Mouse (Mus musculus): ENCODE data around the gene Apol9a. TPM values are rescaled to one million over a fixed set of nuclear protein-coding genes. Genes with fewer than 3 reads are reported as not detected.
"Not testable (repeated sequence)": the region's sequence is repeated elsewhere in the genome, so short reads cannot be mapped to it uniquely, and the experiment has no call there.

Apol9a gene
- polyA plus RNA-seq, 1 experiment from 2014 or later, result not detected

DNA sequence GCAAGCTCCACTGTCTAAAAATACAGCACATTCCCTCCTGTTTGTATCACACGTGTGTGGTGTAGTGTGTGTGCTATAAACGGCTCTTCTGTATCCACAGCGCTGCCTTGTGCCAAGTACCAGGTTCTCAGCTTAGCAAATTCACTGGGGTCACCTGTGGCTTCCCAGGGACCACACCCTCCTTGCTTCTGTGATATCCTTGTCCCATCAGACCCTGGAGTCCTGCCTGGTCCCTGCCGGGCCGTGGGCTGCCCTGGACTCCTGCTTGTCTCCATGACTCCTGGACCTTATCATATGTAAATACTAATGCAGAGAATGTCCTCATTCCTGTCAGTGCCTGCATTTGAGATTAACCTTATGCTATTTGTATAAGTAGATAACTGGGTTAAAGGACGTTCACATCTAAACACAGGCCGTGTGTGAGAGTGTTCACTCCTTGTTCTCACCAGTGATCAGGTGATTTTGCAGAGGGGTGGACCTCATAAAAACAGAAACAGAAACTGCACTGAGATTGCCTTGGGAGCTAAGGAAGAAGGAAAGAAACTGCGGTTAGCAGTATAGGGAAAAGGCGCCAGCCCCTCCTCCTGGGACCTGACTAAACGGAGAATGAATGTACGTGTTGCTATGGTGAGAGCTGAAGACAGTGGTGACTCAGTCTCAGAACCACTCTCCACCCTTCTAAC is 13.3 kb downstream of the Apol9a start:
- not testable (repeated sequence) for H3K9ac ChIP-seq; H3K4me3 ChIP-seq; H3K4me1 ChIP-seq; ATAC-seq (ENCODE audit: low FRiP score); H3K27me3 ChIP-seq; H3K36me3 ChIP-seq; H3K9me3 ChIP-seq (replicated peaks); H3K27ac ChIP-seq; H3K4me2 ChIP-seq (replicated peaks)
- WGBS, result 82% methylated on average over 11 of the region's 11 CpGs

DNA sequence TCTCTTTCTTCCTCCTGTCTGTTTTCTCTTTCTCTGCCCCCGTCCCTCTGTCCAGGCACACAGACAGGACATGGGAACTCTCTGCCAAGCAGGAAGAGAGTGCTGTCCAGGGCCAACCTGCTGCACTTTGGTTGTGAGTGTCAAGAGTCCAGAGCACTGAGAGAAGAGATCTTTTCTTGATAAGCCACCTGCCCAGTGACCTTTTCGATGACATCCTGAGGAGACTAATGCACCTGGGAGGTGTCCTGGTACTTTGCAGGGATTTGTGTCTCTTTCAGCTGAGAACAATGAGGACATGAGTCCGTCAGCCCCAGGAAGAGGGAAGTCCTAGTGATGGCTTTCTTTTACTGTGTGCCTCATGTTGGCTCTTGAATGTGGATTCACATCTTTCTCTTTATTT is 17.1 kb downstream of the Apol9a start:
- 76% methylated on average over 3 of the region's 3 CpGs for WGBS
- not testable (repeated sequence) for H3K27ac ChIP-seq; H3K36me3 ChIP-seq; ATAC-seq (ENCODE audit: low FRiP score); H3K9me3 ChIP-seq (replicated peaks); H3K4me3 ChIP-seq; H3K9ac ChIP-seq; H3K4me2 ChIP-seq (replicated peaks); H3K4me1 ChIP-seq; H3K27me3 ChIP-seq

DNA sequence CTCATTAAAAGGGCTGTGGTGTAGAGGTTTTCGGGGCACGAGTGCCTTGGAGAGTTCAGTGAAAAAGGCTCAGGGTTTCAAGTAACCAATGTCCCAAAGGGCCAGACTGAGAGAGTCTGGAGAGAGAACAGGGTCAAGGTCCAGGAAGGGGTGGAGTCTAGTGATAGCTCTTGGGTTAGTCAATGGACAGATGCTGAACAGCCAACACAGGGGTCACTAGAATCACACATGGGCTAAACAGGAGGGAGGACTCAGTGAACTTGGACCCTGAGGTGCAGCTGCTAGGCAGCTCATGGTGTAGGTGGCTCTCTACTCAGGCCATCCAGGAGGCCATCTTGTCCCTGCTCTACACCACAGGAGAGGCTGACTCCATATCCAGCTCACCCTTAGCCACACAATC is 23.5 kb downstream of the Apol9a start:
- WGBS, result 91% methylated on average over 2 of the region's 2 CpGs
- ATAC-seq (ENCODE audit: low FRiP score), result no peak
- Histone ChIP-seq H3K9me3 (replicated peaks) (no peaks in the 10 kb centered on the region), H3K4me1 (no peaks in the 10 kb centered on the region), H3K36me3 (no peaks in the 10 kb centered on the region), H3K4me2 (replicated peaks) (no peak overlapping the region), H3K9ac (no peak overlapping the region), H3K27ac (no peak overlapping the region), H3K27me3 (no peaks in the 10 kb centered on the region), H3K4me3 (no peak overlapping the region)

DNA sequence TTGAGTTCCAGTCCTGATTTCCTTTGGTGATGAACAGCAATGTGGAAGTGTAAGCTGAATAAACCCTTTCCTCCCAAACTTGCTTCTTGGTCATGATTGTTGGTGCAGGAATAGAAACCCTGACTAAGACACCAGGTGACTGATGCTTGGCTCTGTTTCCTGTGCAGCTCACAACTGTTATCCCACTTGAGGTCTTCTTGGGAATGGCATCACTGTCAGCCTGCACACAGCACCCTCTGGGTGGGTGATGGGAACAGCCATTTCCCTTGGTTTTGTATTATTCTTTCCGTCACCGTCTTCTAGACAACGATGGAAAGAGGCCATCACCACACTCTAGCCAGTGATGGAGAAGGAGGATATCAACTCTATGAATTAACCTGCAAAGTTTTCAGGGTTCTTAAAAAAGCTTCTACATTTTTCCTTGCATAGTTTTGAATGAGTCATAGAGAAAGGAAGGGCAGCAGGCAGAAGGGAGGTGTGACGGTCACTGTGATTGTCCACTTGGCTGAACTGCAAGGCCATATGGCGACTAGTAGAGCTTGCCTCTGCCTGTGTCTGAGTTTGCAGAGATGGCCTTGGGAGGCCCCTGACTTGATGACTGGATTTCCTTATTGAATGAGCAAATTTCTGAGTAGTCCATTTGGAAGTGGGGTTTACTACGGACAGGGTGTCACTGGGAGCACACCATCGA is 26.4 kb downstream of the Apol9a start:
- no peaks in the 10 kb centered on the region for H3K9me3 ChIP-seq (replicated peaks)
- no peak overlapping the region for H3K4me2 ChIP-seq (replicated peaks)
- WGBS, result 95% methylated on average over 7 of the region's 7 CpGs
- no peaks in the 10 kb centered on the region for H3K4me1 ChIP-seq
- no peak overlapping the region for H3K4me3 ChIP-seq
- no peak overlapping the region for H3K27ac ChIP-seq
- no peaks in the 10 kb centered on the region for H3K27me3 ChIP-seq
- no peak overlapping the region for H3K9ac ChIP-seq
- no peak for ATAC-seq (ENCODE audit: low FRiP score)
- H3K36me3 ChIP-seq, result no peaks in the 10 kb centered on the region

DNA sequence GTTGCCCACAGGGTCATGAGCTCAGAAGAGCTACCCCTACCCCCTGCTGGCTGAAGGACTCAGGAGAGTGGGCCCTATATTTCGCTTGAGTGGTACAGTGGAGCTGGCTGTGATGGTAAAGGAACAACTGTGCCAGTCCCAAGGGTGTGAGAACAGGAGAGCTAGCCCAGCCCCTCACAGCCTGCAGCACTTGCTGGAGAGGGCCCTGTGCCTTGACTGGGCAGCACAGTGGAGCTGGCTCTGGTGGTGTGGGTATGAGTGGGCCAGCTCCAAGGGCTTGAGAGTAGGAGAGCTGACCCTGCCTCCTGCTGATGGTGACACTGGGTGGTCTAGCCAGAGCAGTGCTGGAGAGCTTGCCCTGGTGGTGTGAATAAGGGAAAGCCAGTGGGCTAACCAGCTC is 28.1 kb downstream of the Apol9a start:
- Histone ChIP-seq H3K4me1 (no peaks in the 10 kb centered on the region), H3K9ac (no peak overlapping the region), H3K27me3 (no peaks in the 10 kb centered on the region), H3K27ac (no peak overlapping the region), H3K9me3 (replicated peaks) (no peaks in the 10 kb centered on the region), H3K36me3 (no peaks in the 10 kb centered on the region), H3K4me3 (no peak overlapping the region), H3K4me2 (replicated peaks) (no peak overlapping the region)
- ATAC-seq (ENCODE audit: low FRiP score), result no peak
- WGBS, result 78% methylated on average over 1 of the region's 1 CpGs

DNA sequence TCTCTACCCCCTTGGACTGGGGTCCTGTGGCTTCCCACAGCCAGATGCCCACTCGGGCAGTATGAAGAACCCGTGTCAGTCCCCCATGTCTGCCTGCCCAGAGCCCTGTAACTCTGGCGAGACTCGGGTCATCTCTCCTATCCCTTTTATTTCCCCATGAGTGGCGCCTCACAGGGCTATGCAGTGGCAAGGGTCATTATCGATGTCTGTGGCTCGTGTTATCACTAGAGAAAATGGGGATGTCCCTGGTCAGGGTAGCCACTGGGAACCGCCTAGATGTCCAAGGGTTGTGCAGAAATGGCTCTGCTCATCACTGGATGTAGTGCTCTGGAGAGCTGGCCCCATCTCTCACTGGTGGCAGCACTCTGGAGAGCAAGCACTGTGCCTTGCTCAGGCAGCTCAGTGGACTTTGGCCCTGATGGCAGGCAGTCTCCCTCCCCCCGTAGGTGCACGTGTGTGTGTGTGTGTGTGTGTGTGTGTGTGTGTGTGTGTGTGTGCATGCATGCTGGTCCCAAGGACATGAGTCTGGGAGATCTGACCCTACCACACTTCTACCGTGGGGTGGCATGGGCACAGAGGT is 28.6 kb downstream of the Apol9a start:
- H3K4me1 ChIP-seq, result no peaks in the 10 kb centered on the region
- no peak overlapping the region for H3K4me3 ChIP-seq
- no peak overlapping the region for H3K27ac ChIP-seq
- ATAC-seq (ENCODE audit: low FRiP score), result no peak
- H3K4me2 ChIP-seq (replicated peaks), result no peak overlapping the region
- 85% methylated on average over 11 of the region's 11 CpGs for WGBS
- H3K9me3 ChIP-seq (replicated peaks), result no peaks in the 10 kb centered on the region
- H3K27me3 ChIP-seq, result no peaks in the 10 kb centered on the region
- H3K36me3 ChIP-seq, result no peaks in the 10 kb centered on the region
- H3K9ac ChIP-seq, result no peak overlapping the region

DNA sequence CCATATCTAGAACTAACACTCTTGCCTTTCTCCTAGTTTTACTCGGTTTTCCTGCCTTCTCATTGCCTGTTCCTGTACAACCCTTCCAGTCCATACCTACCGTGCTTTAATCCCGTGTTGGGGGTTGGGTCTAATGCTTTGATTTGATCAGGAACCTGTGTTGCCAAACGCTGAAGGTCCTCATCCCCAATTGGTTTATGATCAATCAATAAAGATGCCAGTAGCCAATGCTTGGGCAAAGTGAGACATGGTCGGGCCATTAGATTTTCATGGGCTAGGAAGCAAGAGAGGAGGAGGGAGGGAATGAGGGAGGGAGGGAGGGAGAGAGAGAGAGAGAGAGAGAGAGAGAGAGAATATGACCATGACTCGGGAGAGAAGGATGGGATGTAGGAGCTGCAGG is 29.5 kb downstream of the Apol9a start:
- H3K9me3 ChIP-seq (replicated peaks), result no peaks in the 10 kb centered on the region
- no peaks in the 10 kb centered on the region for H3K27me3 ChIP-seq
- H3K4me3 ChIP-seq, result no peak overlapping the region
- ATAC-seq (ENCODE audit: low FRiP score), result no peak
- 80% methylated on average over 6 of the region's 6 CpGs for WGBS
- H3K4me1 ChIP-seq, result no peaks in the 10 kb centered on the region
- no peaks in the 10 kb centered on the region for H3K36me3 ChIP-seq
- no peak overlapping the region for H3K27ac ChIP-seq
- H3K9ac ChIP-seq, result no peak overlapping the region
- H3K4me2 ChIP-seq (replicated peaks), result no peak overlapping the region

DNA sequence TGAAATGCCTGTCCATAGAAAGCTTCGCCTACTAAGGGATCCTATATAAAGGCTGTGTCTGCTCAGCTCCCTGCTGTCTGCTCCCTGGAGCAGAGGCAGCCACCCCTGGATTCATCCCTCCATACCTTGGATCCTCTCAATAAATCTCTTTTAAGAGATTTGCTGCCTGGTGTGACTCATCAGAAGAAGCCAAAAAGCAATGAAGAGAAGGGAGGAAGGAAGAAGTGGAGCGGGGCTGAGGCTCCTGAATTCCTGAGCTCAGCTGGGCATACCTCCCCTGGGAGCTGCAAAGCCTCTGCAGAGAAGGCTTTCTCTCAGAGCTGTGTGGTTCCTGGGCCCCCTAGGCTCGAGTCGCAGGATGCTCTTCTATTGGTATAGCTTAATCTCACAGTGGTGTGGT is 31.0 kb downstream of the Apol9a start:
- ATAC-seq (ENCODE audit: low FRiP score), result no peak
- H3K9ac ChIP-seq, result no peak overlapping the region
- 52% methylated on average over 4 of the region's 4 CpGs for WGBS

DNA sequence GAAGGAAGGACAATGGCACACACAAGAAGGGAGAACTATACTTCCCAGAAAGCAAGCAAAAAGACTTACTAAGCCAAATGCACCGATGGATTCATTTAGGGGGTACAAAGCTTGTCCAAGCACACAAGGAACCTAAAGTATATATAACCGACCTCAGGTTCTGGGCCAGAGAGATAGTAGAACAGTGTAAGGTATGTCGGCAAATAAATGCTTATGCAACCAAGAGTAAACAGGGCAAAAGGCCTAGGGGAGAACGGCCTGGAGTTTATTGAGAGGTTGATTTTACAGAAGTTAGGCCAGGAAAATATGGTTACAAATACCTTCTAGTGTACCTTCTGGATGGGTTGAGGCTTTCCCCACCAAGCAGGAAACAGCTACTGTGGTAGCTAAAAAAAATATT is 33.5 kb downstream of the Apol9a start:
- Histone ChIP-seq H3K27ac (no peak overlapping the region), H3K9ac (no peak overlapping the region), H3K4me1 (no peaks in the 10 kb centered on the region), H3K27me3 (no peaks in the 10 kb centered on the region), H3K4me3 (no peak overlapping the region), H3K4me2 (replicated peaks) (no peak overlapping the region), H3K9me3 (replicated peaks) (no peaks in the 10 kb centered on the region), H3K36me3 (no peaks in the 10 kb centered on the region)
- no peak for ATAC-seq (ENCODE audit: low FRiP score)
- 94% methylated on average over 4 of the region's 4 CpGs for WGBS

More for the DNA sequence above, 31.0 kb downstream of the Apol9a start:
- no peaks in the 10 kb centered on the region for H3K9me3 ChIP-seq (replicated peaks)
- H3K36me3 ChIP-seq, result no peaks in the 10 kb centered on the region
- H3K4me1 ChIP-seq, result no peaks in the 10 kb centered on the region
- no peak overlapping the region for H3K4me2 ChIP-seq (replicated peaks)
- no peak overlapping the region for H3K4me3 ChIP-seq
- no peak overlapping the region for H3K27ac ChIP-seq
- H3K27me3 ChIP-seq, result no peaks in the 10 kb centered on the region

DNA sequence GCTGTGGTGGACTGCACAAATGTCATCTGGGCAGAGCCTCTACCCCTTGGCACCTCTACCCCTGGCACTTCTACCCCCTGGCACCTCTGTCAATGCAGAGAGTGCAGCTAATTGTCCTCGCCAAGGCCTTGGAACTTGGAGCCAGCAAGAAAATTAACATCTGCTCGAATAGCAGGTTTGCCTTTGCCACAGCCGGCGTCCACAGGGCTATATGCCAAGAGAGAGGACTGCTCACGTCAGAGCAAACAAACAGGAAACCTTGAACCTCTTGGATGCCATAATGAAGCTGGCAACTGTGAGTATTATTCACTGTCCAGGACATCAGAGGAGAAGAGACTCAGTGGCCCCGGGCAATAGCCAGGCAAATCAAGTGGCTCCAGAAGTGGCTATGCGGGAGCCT is 34.0 kb downstream of the Apol9a start:
- Histone ChIP-seq H3K36me3 (no peaks in the 10 kb centered on the region), H3K4me1 (no peaks in the 10 kb centered on the region), H3K27ac (no peak overlapping the region), H3K9me3 (replicated peaks) (no peaks in the 10 kb centered on the region), H3K4me2 (replicated peaks) (no peak overlapping the region), H3K27me3 (no peaks in the 10 kb centered on the region), H3K9ac (no peak overlapping the region), H3K4me3 (no peak overlapping the region)
- WGBS, result 87% methylated on average over 7 of the region's 7 CpGs
- ATAC-seq (ENCODE audit: low FRiP score), result no peak

DNA sequence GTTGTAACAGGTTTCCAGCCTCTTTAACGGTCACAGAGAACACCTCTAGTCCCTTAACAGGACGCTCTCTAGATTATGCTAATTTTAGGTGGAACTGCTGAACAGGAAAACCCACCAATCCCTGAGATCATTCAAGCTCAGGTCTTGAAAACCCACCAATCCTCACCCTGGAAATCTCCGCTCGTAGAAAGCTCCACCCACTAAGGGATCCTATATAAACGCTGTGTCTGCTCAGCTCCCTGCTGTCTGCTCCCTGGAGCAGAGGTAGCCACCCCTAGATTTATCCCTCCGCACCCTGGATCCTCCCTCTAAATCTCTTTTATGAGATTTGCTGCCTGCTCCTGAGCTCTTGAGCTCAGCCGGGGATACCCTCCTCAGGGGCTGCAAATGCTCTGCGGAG is 40.3 kb downstream of the Apol9a start:
- WGBS, result 93% methylated on average over 8 of the region's 8 CpGs
- H3K4me2 ChIP-seq (replicated peaks), result no peak overlapping the region
- no peaks in the 10 kb centered on the region for H3K27me3 ChIP-seq
- H3K9me3 ChIP-seq (replicated peaks), result no peaks in the 10 kb centered on the region
- peaks cover 23% of the 10 kb centered on the region for H3K4me1 ChIP-seq
- no peak for ATAC-seq (ENCODE audit: low FRiP score)
- no peak overlapping the region for H3K27ac ChIP-seq
- no peak overlapping the region for H3K4me3 ChIP-seq
- no peaks in the 10 kb centered on the region for H3K36me3 ChIP-seq
- H3K9ac ChIP-seq, result no peak overlapping the region

DNA sequence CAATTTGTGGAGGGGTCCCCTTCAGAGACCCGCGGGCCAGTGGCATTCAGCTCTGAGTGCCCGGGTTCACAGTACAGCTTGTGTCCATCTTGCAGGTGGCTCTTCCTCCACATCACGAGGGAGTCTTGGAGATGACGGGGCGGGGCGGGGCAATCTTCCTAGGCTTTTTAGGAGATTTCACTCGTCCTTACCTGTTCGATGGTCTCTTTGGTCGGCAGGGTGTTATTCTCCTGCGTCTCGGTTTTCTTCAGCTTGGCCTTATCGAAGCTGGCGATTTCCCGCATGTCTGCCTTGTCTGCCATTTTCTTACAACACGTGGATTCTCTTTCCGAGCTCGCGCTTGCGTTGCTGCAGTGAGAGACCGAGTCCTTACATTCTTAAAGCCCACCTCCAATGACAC is 41.0 kb downstream of the Apol9a start:
- 94% methylated on average over 21 of the region's 21 CpGs for WGBS
- Histone ChIP-seq H3K4me3 (no peak overlapping the region), H3K27me3 (no peaks in the 10 kb centered on the region), H3K36me3 (no peaks in the 10 kb centered on the region), H3K4me2 (replicated peaks) (no peak overlapping the region), H3K9ac (no peak overlapping the region), H3K27ac (no peak overlapping the region), H3K4me1 (peaks cover 26% of the 10 kb centered on the region), H3K9me3 (replicated peaks) (no peaks in the 10 kb centered on the region)
- no peak for ATAC-seq (ENCODE audit: low FRiP score)

DNA sequence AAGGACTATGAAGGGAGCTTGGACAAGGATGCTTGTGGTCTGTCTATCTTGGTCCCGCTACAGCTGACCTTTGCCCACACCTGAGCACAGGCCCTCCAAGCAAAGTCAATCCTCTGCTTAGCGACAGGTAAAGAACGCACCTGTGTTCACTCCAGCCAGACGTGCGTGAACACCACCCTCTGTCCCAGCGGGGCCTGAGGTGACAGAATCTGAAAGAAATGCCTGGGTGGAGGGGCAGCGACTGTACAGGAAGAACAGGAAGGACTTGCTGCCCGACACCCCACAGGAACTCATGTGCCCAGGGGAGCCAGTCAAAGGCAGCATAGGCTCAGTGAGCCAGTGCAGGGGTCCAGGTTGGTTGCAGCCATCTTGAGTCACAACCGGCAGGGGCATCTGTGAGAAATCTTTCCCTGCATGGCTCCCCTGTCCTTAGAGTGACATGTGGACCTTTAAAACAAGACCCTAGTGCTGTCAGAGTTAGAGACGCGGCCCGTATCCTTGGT is 42.1 kb downstream of the Apol9a start:
- H3K27me3 ChIP-seq, result no peaks in the 10 kb centered on the region
- no peak overlapping the region for H3K4me2 ChIP-seq (replicated peaks)
- no peaks in the 10 kb centered on the region for H3K36me3 ChIP-seq
- peaks cover 31% of the 10 kb centered on the region for H3K4me1 ChIP-seq
- H3K9me3 ChIP-seq (replicated peaks), result no peaks in the 10 kb centered on the region
- no peak overlapping the region for H3K27ac ChIP-seq
- 89% methylated on average over 12 of the region's 12 CpGs for WGBS
- no peak overlapping the region for H3K9ac ChIP-seq
- ATAC-seq (ENCODE audit: low FRiP score), result no peak
- H3K4me3 ChIP-seq, result no peak overlapping the region
